Mouse (Mus musculus) midbrain, embryonic 15.5 days (tissue): ENCODE results near the gene C1s2. TPM values are rescaled to one million over a fixed set of nuclear protein-coding genes. Genes with fewer than 3 reads are reported as not detected.

Experiments
- polyA plus RNA-seq: library from polyadenylated mRNA; unstranded; fragments of >200 nt; fragmentation: Nextera tagmentation; extraction: Ambion mirVana; gene quantifications from 2 replicates; pipeline ENCODE4 v1.2.1, GENCODE M21; 2015

C1s2 gene
- polyA plus RNA-seq, 1 experiment from 2014 or later = 0.13 TPM

Other genes with a start within 250 kb of the C1s2 start
- 77.3 and 83.5 TPM in 2 replicates for gene Pex5, start 221.0 kb downstream of the C1s2 start, polyA plus RNA-seq
- gene Clstn3, start 171.3 kb downstream of the C1s2 start, polyA plus RNA-seq = 146 and 153 TPM in 2 replicates
- 0.23 and 0.30 TPM in 2 replicates for gene C1rl, start 143.0 kb downstream of the C1s2 start, polyA plus RNA-seq
- 0.27 and 0.28 TPM in 2 replicates for gene C1ra, start 123.7 kb downstream of the C1s2 start, polyA plus RNA-seq
- 0.92 and 1.1 TPM in 2 replicates for gene C1s1, start 93.7 kb downstream of the C1s2 start, polyA plus RNA-seq
- not detected in 2 replicates for gene C1rb, start 65.8 kb downstream of the C1s2 start, polyA plus RNA-seq
- 45.6 and 51.9 TPM in 2 replicates for gene Lpcat3, start 26.9 kb upstream of the C1s2 start, polyA plus RNA-seq
- 107 and 109 TPM in 2 replicates for gene Emg1, start 76.1 kb upstream of the C1s2 start, polyA plus RNA-seq
- gene Phb2, start 76.3 kb upstream of the C1s2 start, polyA plus RNA-seq = 254 and 256 TPM in 2 replicates
- gene Ptpn6, start 102.6 kb upstream of the C1s2 start, polyA plus RNA-seq = 3.9 and 5.6 TPM in 2 replicates
- 668 and 674 TPM in 2 replicates for gene Grcc10, start 105.3 kb upstream of the C1s2 start, polyA plus RNA-seq
- not detected in 2 replicates for gene Gm45234, start 119.9 kb upstream of the C1s2 start, polyA plus RNA-seq
- 32.7 and 34.3 TPM in 2 replicates for gene Atn1, start 120.4 kb upstream of the C1s2 start, polyA plus RNA-seq
- 89.2 and 90.8 TPM in 2 replicates for gene Eno2, start 133.6 kb upstream of the C1s2 start, polyA plus RNA-seq
- gene Lrrc23, start 143.6 kb upstream of the C1s2 start, polyA plus RNA-seq = 4.8 and 6.7 TPM in 2 replicates
- gene Spsb2, start 172.6 kb upstream of the C1s2 start, polyA plus RNA-seq = 8.8 and 10.1 TPM in 2 replicates
- 383 and 391 TPM in 2 replicates for gene Tpi1, start 178.2 kb upstream of the C1s2 start, polyA plus RNA-seq
- gene Usp5, start 193.4 kb upstream of the C1s2 start, polyA plus RNA-seq = 233 and 234 TPM in 2 replicates
- gene Cdca3, start 193.5 kb upstream of the C1s2 start, polyA plus RNA-seq = 23.2 and 32.9 TPM in 2 replicates
- gene Gnb3, start 204.2 kb upstream of the C1s2 start, polyA plus RNA-seq = 2.6 and 2.8 TPM in 2 replicates
- gene P3h3, start 221.7 kb upstream of the C1s2 start, polyA plus RNA-seq = 16.1 and 18.1 TPM in 2 replicates
- gene Gpr162, start 227.9 kb upstream of the C1s2 start, polyA plus RNA-seq = 41.0 and 42.0 TPM in 2 replicates